Mouse (Mus musculus): ENCODE measurements around the gene Alkbh6. TPM values are rescaled to one million over a fixed set of nuclear protein-coding genes. Genes with fewer than 3 reads are reported as not detected.
A peak's percentile ranks its signal among the peaks of the same experiment; 100 is the strongest.

Alkbh6 gene
- polyA plus RNA-seq, 1 experiment from 2014 or later, result 24.5 TPM

- no peaks in the 10 kb centered on the region; the same call in 1 of the 2 replicates for H3K36me3 ChIP-seq
- peaks cover 78% of the 10 kb centered on the region for H3K27me3 ChIP-seq (replicated peaks)
- H3K27ac ChIP-seq, result no peak within 1 kb of the TSS
- 3% methylated on average over 50 of the region's 55 CpGs for WGBS (ENCODE audit: insufficient replicate concordance)
- H3K4me1 ChIP-seq, result 0 out of 2 replicates have a peak, but pooled peaks cover 9% of the 10 kb centered on the region
- no peak for ATAC-seq
- peak within 1 kb of the TSS; percentile 55 for H3K4me3 ChIP-seq
- no peaks in the 10 kb centered on the region for H3K9me3 ChIP-seq (replicated peaks)
- peak within 1 kb of the TSS; percentile 63 for H3K4me2 ChIP-seq
- H3K9ac ChIP-seq, result peak within 1 kb of the TSS; percentile 59
Observed at GRCm38 (mm10) chr7:30362652-30363343, 54.3 kb downstream of the Alkbh6 start, which contains the start of gene Lrfn3. Gene Lrfn3, minus strand, starts transcription at chr7:30362772.

- H3K9ac ChIP-seq, result no peak overlapping the region
- WGBS (ENCODE audit: insufficient replicate concordance), result 53% methylated on average over 6 of the region's 6 CpGs
- peak overlapping the region; percentile 55 for H3K4me3 ChIP-seq
- no peak overlapping the region for H3K27ac ChIP-seq
- H3K9me3 ChIP-seq (replicated peaks), result no peaks in the 10 kb centered on the region
- ATAC-seq, result no peak
- peaks cover 74% of the 10 kb centered on the region for H3K27me3 ChIP-seq (replicated peaks)
- H3K36me3 ChIP-seq, result no peaks in the 10 kb centered on the region; the same call in 1 of the 2 replicates
- 0 out of 2 replicates have a peak, but pooled peaks cover 9% of the 10 kb centered on the region for H3K4me1 ChIP-seq
- H3K4me2 ChIP-seq, result peak overlapping the region; percentile 63
Observed at GRCm38 (mm10) chr7:30363344-30363738, 54.8 kb downstream of the Alkbh6 start.

Other genes starting within 250 kb of the Alkbh6 start
- gene Zfp82, start 235.8 kb upstream of the Alkbh6 start, polyA plus RNA-seq (2016; fragmentation: Nextera tagmentation; extraction: Ambion mirVana), result 1.8 and 2.0 TPM in 2 replicates
- gene Gm26920, start 218.3 kb upstream of the Alkbh6 start, polyA plus RNA-seq (2016; fragmentation: Nextera tagmentation; extraction: Ambion mirVana), result 0.41 and 0.99 TPM in 2 replicates
- 3.0 and 3.3 TPM in 2 replicates for gene Zfp566, start 218.2 kb upstream of the Alkbh6 start, polyA plus RNA-seq (2016; fragmentation: Nextera tagmentation; extraction: Ambion mirVana)
- 22.6 and 24.3 TPM in 2 replicates for gene Zfp260, start 213.9 kb upstream of the Alkbh6 start, polyA plus RNA-seq (2016; fragmentation: Nextera tagmentation; extraction: Ambion mirVana)
- gene Zfp382, start 186.8 kb upstream of the Alkbh6 start, polyA plus RNA-seq (2016; fragmentation: Nextera tagmentation; extraction: Ambion mirVana), result 2.5 and 3.0 TPM in 2 replicates
- 6.8 and 6.9 TPM in 2 replicates for gene Zfp146, start 139.0 kb upstream of the Alkbh6 start, polyA plus RNA-seq (2016; fragmentation: Nextera tagmentation; extraction: Ambion mirVana)
- 4.4 and 6.2 TPM in 2 replicates for gene Cox7a1, start 124.6 kb upstream of the Alkbh6 start, polyA plus RNA-seq (2016; fragmentation: Nextera tagmentation; extraction: Ambion mirVana)
- gene Capns1, start 109.9 kb upstream of the Alkbh6 start, polyA plus RNA-seq (2016; fragmentation: Nextera tagmentation; extraction: Ambion mirVana), result 42.6 and 49.2 TPM in 2 replicates
- gene Polr2i, start 76.8 kb upstream of the Alkbh6 start, polyA plus RNA-seq (2016; fragmentation: Nextera tagmentation; extraction: Ambion mirVana), result 73.4 and 79.5 TPM in 2 replicates
- 75.0 and 77.3 TPM in 2 replicates for gene Tbcb, start 76.4 kb upstream of the Alkbh6 start, polyA plus RNA-seq (2016; fragmentation: Nextera tagmentation; extraction: Ambion mirVana)
- not detected in 2 replicates for gene Ovol3, start 73.0 kb upstream of the Alkbh6 start, polyA plus RNA-seq (2016; fragmentation: Nextera tagmentation; extraction: Ambion mirVana)
- gene Thap8, start 28.6 kb upstream of the Alkbh6 start, polyA plus RNA-seq (2016; fragmentation: Nextera tagmentation; extraction: Ambion mirVana), result 0.28 TPM in 1 of 2 replicates, not detected in the other
- 11.5 and 11.9 TPM in 2 replicates for gene Wdr62, start 28.3 kb upstream of the Alkbh6 start, polyA plus RNA-seq (2016; fragmentation: Nextera tagmentation; extraction: Ambion mirVana)
- gene Clip3, start 17.0 kb upstream of the Alkbh6 start, polyA plus RNA-seq (2016; fragmentation: Nextera tagmentation; extraction: Ambion mirVana), result 3.2 and 4.8 TPM in 2 replicates
- gene Syne4, start 6.1 kb downstream of the Alkbh6 start, polyA plus RNA-seq (2016; fragmentation: Nextera tagmentation; extraction: Ambion mirVana), result 11.7 and 12.1 TPM in 2 replicates
- gene E130208F15Rik, start 13.0 kb downstream of the Alkbh6 start, polyA plus RNA-seq (2016; fragmentation: Nextera tagmentation; extraction: Ambion mirVana), result 2.3 and 2.9 TPM in 2 replicates
- 8.1 and 8.2 TPM in 2 replicates for gene Sdhaf1, start 15.2 kb downstream of the Alkbh6 start, polyA plus RNA-seq (2016; fragmentation: Nextera tagmentation; extraction: Ambion mirVana)
- 1.9 and 2.1 TPM in 2 replicates for gene Lrfn3, start 54.1 kb downstream of the Alkbh6 start, polyA plus RNA-seq (2016; fragmentation: Nextera tagmentation; extraction: Ambion mirVana)
- 51.1 and 52.7 TPM in 2 replicates for gene Tyrobp, start 105.0 kb downstream of the Alkbh6 start, polyA plus RNA-seq (2016; fragmentation: Nextera tagmentation; extraction: Ambion mirVana)
- gene Hcst, start 111.1 kb downstream of the Alkbh6 start, polyA plus RNA-seq (2016; fragmentation: Nextera tagmentation; extraction: Ambion mirVana), result 3.0 and 4.1 TPM in 2 replicates
- 1.5 and 2.1 TPM in 2 replicates for gene Nfkbid, start 113.0 kb downstream of the Alkbh6 start, polyA plus RNA-seq (2016; fragmentation: Nextera tagmentation; extraction: Ambion mirVana)
- 7.5 and 8.2 TPM in 2 replicates for gene Aplp1, start 136.8 kb downstream of the Alkbh6 start, polyA plus RNA-seq (2016; fragmentation: Nextera tagmentation; extraction: Ambion mirVana)
- gene Kirrel2, start 149.0 kb downstream of the Alkbh6 start, polyA plus RNA-seq (2016; fragmentation: Nextera tagmentation; extraction: Ambion mirVana), result 0.05 and 0.17 TPM in 2 replicates
- gene Nphs1, start 149.6 kb downstream of the Alkbh6 start, polyA plus RNA-seq (2016; fragmentation: Nextera tagmentation; extraction: Ambion mirVana), result 0.14 and 0.18 TPM in 2 replicates
- 21.1 and 22.3 TPM in 2 replicates for gene Prodh2, start 184.9 kb downstream of the Alkbh6 start, polyA plus RNA-seq (2016; fragmentation: Nextera tagmentation; extraction: Ambion mirVana)
- 4.0 and 4.8 TPM in 2 replicates for gene Arhgap33, start 226.3 kb downstream of the Alkbh6 start, polyA plus RNA-seq (2016; fragmentation: Nextera tagmentation; extraction: Ambion mirVana)
- 5.0 and 5.4 TPM in 2 replicates for gene Hspb6, start 243.5 kb downstream of the Alkbh6 start, polyA plus RNA-seq (2016; fragmentation: Nextera tagmentation; extraction: Ambion mirVana)
- 5.3 and 5.6 TPM in 2 replicates for gene Proser3, start 243.6 kb downstream of the Alkbh6 start, polyA plus RNA-seq (2016; fragmentation: Nextera tagmentation; extraction: Ambion mirVana)

Data from liver, embryonic 12.5 days (tissue).